Mouse (Mus musculus): ENCODE measurements at regions not wholly inside any gene's neighbourhood (a gene's known extent, or its start where the extent isn't known, plus 50 kb on each side); places are given as distances from the start of the nearest gene placed in this dataset.
"Not testable (repeated sequence)": the region's sequence is repeated elsewhere in the genome, so short reads cannot be mapped to it uniquely, and the experiment has no call there.

- DNase-seq, result no peak
These were observed 332.3 kb upstream of the Tbl1xr1 start for GRCm38 (mm10) chr3:21744107-21744506.

- DNase-seq, result no peak
These were observed 315.8 kb upstream of the Tbl1xr1 start for GRCm38 (mm10) chr3:21760516-21761218.

DNA sequence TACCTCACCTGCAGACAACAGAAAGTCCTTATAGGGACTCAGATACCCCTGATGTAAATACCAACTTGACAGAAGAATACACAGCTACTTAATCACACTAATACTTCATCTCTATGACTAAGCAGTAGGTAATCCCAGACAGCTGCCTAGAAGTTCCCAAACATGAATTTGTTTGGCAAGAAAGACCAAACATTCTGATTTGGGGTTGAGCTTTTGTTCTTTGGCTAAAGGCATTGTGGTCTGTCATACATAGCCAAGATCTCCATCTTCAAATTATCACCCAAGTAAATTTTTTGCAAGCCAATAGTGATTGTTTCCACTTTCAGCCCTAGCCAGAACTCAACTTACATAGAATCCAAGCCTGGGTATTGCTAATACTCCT lies 315.2 kb upstream of the Tbl1xr1 start:
- DNase-seq, result no peak

DNA sequence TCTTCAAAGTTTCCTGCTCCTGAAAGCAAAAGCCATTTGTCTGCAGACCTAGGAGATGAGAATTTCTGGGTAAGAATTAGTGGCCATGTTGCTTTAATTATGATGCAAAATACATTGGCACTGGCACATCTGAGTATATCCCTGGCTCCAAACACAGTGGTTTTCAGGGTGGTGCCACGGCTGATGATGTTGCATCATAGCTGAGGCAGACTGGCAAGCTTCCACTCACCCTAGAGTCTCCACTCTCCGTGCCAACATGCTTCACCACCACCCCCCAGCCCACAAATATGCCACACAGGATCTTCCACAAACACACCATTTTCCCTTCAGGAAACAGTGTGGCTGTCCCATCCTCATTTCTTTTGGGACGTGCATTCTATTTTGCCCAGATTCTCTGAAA lies 314.5 kb upstream of the Tbl1xr1 start:
- no peak for DNase-seq

- no peak for DNase-seq
These were observed 308.4 kb upstream of the Tbl1xr1 start for GRCm38 (mm10) chr3:21768081-21768480.

DNA sequence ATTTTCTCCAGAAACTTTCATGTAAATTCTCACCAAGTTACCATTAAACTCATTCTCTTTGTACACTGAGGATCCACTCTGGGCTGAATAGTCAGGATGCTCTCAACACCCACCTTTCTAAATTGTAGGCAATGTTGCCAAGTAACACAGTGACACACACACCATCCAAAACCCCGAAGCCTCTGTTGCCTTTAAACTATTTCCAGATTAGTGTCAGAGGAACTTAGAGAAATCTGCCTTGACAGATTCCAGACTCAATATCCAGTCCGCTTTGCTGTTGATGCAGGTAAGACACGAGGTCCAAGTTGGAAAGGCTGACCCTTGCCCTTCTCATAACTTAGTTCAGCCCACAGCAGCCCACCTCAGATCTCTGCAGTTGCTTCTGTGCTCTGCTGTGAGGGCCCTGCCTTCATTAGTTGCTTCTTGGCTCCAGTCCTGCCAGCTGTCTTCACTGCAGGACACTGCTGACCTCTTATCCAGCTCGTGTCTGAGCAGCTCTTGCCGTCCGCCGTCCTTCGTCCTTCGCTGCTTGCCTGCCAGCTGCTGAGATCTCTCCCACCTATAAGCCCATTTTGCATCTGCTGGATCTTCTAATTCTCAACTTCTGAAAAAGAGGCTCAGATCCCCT lies 306.4 kb upstream of the Tbl1xr1 start:
- DNase-seq, result no peak

DNA sequence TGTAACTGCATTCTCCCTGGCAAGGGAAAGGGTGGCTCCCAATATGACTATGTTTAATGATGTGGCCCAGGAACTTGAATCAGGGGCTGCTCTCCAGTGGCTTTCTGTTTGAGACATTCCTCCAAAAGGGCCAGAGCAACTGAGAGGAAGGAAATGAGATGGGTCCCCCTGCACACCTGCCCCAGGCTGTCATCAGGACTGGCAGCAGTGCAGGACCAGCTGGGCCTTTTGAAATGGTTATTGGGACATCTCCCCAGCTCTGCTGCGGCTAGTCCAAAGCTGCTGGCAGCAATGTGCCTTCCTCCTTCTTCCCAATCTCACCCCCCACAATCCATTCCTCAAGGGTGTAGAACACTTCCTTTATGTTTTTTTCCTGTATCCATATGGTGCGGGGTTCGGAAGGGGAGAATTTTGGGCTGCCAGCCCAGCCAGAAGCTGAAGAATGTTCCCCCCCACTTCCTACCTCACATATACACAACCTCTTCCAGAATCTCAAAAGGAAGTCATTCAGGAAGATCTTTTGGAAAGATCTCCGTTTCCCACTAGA lies 304.6 kb upstream of the Tbl1xr1 start:
- no peak for DNase-seq

DNA sequence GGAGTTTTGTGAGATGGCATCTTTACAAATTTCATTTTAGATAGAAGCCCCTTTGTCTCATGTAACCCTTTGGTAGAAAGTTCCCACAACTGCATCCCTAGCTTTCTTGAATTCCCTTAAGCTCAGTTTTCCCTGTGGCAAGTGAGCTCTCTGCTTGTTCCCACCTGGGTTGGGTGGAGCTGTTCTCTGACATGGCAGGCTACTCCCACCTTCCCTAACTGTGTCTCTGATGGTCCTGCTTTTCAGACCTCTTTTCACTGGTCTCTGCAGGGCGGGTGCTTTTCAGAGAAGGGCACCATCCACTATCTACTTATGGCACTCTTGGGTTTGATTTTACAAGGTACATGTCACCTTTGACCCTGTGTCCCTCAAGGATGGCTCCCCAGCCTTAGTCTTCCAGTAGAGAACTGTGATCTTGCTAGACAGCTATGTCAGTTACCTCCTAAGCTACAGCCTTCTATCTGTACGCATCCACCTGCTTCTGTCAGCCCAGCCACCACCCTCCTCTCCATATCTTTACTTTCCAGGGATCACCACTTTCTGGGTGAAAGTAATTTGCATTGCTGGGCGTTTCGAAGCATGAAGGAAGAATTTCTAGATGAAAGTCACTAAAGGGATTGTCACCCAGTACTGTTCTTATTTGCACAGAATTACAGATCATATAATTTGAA lies 302.1 kb upstream of the Tbl1xr1 start:
- no peak for DNase-seq

DNA sequence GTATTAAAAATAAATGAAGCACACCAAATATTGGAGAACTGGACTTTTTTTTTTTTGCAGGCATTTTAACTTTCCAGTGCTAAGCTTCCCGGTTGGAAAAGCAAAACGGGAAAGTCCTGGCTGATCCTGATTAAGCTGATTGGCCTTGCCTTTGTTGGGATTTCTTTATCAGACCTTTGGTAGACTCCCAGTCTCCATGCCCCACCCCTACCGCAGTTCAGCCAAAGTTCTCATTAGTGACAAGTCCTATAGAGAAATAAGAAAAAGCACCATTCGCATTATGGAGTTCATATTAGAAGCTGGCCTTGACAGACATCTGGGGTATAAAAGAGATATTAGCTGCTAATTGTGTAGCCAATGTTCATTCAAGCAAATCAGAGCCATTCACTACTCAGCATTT lies 297.7 kb upstream of the Tbl1xr1 start:
- DNase-seq, result no peak

DNA sequence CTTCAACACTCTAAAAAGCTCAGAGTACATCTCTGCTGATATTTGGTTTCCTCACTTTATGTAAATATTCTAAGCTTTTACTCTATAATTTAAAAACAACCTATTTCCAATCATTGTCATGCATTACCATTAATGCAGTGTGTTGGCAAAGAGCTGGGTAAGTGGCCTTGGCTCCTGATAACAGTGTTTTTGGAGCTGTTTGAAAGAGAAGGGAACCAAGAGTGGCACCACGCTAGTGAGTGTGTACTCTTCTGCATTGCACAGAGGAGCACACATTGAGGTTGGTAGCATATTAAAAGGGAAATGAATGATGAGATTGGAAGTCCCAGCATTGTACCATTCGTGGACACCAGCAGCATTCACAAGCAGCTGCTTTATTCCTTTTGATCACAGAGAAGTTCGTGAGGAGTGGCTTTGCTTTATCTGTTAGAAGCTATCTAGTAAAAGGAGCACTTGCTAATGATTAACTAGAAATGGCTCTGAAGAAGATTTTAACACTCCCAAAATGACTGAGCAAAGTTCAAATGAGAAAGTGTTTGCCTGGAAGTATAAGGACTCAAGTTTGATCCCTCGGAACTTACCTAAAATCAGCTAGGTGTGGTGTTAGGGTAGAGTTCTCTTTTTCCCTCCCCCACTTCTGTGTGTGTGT lies 284.3 kb upstream of the Tbl1xr1 start:
- DNase-seq, result no peak

DNA sequence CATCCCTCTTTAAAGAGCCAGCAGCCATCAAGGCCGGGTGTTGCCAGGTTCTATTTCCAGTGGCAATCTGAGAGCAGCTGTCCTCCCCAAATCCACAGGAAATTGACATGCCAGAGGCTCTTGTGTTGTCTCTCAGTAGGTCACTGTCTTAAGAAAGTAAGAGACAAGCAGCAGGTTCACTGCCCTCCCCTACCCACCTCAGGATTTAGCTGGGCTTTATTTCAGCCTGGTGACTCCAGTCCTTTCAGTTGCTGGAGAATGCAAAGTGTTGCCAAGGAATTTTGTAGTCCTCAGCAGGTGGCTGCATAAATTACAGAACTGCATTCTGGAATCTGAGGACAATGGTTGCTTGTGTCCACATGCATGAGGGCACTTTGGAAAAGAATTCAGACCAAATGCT lies 278.3 kb upstream of the Tbl1xr1 start:
- DNase-seq, result peak; percentile 5

GRCm38 (mm10) chr3:21803886-21804285 lies 272.6 kb upstream of the Tbl1xr1 start:
- not testable (repeated sequence) for DNase-seq

DNA sequence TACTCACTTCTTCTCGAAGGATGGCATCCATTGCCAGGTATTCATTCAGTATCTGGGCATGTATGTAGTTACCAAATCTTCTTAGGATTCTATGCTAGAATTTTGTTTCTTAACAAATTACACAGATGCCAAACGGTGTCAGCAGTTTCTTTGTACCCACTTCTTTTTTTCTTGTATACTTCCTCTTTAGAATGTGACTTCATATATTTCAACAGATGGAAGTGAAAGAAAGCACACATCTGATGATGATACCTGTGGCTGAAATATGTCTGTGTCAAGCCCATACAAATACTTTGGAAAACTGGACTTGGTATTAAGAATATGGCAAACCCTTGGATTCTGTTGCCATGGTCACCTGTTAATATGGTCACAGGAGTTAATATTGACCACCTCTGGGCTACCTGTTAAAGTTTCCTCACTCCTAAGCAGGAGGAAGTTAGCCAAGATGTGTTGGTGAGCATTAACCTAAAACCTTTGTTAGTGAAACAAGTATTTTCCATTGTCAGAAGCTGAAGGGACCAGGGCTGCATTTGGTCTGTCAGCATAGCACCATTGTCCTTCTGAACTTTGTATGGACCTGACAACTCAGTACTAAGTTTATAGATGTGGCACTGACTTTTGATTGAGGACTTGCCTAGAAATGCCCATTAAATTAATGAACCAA lies 269.8 kb upstream of the Tbl1xr1 start:
- no peak for DNase-seq

- no peak for DNase-seq
These were observed 267.9 kb upstream of the Tbl1xr1 start for GRCm38 (mm10) chr3:21808539-21808938.

- no peak for DNase-seq
These were observed 266.5 kb upstream of the Tbl1xr1 start for GRCm38 (mm10) chr3:21809769-21810470.

DNA sequence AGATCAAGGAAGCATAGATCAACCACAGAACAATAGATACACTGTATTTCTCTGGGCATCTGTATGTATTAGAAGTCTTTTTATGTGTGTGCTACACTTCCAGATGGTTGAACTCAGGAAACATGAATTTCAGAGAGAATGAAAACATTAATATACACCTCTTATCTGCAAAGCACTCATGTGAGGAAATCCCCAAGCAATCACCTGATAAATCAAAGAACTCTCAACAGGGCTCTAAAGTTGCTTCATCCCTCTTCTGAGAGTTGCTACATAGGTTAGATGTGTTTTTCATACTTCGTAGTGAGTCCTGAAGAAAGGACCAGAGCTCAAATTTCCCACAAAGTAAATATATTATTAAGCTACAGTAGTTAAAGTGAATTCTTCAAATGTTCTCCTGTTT lies 263.1 kb upstream of the Tbl1xr1 start:
- no peak for DNase-seq

DNA sequence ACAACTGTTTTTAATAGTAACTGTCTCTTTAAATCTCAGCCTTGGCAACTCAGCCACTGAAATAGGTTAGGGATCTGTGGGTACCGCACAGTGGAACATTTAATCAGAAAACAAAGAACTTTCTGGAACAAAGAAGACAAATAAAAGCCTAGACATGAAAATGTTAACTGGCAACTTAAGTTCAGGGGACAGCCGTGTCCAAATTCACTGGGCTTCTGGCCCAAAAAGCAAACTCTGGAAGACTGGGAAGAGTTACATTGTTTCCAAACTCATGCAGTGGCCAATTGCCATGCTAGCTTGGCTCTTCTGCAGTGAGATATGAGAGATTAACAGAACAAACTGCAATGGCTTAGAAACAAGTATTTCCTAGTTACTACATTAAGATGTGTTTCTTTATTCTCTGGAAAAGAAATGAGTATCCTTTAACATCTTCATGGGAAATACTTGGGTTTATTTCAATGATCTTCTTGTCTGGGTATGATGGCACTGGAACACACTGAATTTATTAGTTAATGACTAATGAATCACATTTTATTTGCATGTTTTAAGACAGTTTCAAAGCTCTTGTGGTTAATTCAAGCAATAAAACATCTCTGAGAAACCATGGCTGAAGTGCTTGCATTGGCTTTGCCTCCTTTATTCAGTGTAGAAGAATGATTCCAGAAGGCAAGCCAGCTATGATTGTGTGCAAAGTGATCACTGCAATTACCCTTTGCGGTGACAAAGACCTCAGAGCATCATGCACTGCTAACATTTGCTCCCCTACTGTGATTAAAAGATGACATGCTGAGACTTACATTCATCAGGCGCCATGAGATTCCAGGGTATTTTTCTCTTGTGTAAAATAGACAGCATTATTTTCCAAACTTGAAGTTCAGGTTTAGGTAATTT lies 259.2 kb upstream of the Tbl1xr1 start:
- DNase-seq, result no peak

DNA sequence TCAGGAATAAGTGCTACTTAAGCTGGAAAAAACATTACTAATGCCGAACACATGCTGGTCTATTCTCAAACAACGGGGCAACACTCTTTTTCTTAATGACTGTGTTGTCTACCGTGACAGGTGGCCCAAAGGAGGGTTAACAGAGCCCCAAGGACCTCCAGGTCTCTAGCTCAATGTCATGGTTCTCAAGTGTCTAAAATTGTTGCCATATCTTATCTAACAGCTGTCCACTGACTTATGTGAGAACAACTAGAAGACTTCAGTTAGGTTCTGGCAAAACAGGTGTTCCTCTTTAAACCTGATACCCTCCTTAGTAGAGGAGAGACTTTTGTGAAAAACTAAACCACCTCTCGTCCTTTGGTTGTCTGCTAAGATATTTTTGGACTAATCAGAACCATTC lies 257.4 kb upstream of the Tbl1xr1 start:
- DNase-seq, result no peak

DNA sequence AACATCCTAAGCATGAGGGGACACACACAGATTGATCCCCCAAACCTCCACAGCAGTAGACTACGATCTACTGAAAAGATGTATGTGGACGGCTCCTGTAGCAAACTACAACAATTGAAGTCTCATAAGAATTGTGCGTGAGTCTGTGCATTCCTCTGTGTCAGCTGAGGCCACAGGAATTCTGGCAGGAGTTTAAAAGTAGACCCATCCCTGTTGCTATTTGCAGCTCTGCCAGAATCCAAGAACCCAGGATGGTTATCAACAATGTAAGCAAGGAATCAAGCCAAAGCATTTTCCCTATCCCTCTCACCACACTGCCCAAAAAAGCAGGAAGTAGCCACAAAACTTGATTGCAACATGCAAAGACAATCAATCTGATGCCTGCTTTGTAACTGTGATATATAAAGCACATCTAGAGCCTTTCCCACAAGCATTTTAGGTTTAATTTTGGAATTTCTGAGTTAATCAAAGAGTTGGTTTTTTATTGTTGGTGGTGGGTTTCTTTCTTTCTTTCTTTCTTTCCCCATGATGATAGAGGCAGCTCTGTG lies 256.3 kb upstream of the Tbl1xr1 start:
- DNase-seq, result no peak

- DNase-seq, result no peak
These were observed 253.8 kb upstream of the Tbl1xr1 start for GRCm38 (mm10) chr3:21822675-21823074.

DNA sequence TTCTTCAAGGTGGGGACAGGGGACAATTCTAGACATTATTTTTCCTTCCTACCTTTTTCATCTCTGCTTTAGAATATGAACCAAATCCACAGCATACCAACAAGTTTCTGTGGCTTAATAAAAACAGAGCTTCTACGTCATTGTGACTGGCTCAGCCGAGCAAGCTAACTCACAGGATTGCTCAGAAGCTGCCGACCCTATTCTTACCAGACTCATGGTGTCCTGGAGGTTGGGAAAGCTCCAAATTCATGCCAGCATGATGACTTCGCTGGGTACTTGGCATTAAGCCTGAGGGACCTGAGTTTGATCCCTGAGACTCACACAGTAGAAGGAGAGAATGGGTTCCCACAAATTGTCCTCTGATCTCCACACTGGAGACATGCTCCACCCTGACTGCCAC lies 253.1 kb upstream of the Tbl1xr1 start:
- DNase-seq, result no peak

Data from cerebellum, adult 9-11 months (tissue).